Mouse (Mus musculus): ENCODE results near the gene Bhlha9.

The Bhlha9 gene

GRCm38 (mm10) chr11:76671871-76672475 is at the start of gene Bhlha9:
Gene Bhlha9 (plus strand): TSS chr11:76672470.
- peak; percentile 85 for DNase-seq

- DNase-seq = no peak
Measured at GRCm38 (mm10) chr11:76622566-76623205, 49.6 kb upstream of the Bhlha9 start.

GRCm38 (mm10) chr11:76623206-76623961 is 48.9 kb upstream of the Bhlha9 start:
- no peak for DNase-seq

GRCm38 (mm10) chr11:76624071-76624470 is 48.2 kb upstream of the Bhlha9 start:
- no peak for DNase-seq

- DNase-seq = no peak
Measured at GRCm38 (mm10) chr11:76624881-76625280, 47.4 kb upstream of the Bhlha9 start.

GRCm38 (mm10) chr11:76628613-76629012 is 43.7 kb upstream of the Bhlha9 start:
- DNase-seq = no peak

- DNase-seq = no peak
Measured at GRCm38 (mm10) chr11:76630023-76630422, 42.2 kb upstream of the Bhlha9 start.

- no peak for DNase-seq
Measured at GRCm38 (mm10) chr11:76630487-76630886, 41.8 kb upstream of the Bhlha9 start.

- DNase-seq = peak; percentile 78
Measured at GRCm38 (mm10) chr11:76639269-76639985, 32.8 kb upstream of the Bhlha9 start.

- DNase-seq = no peak
Measured at GRCm38 (mm10) chr11:76640231-76640630, 32.0 kb upstream of the Bhlha9 start.

GRCm38 (mm10) chr11:76644257-76644656 is 28.0 kb upstream of the Bhlha9 start:
- no peak for DNase-seq

- no peak for DNase-seq
Measured at GRCm38 (mm10) chr11:76645036-76645435, 27.2 kb upstream of the Bhlha9 start.

GRCm38 (mm10) chr11:76645955-76646354 is 26.3 kb upstream of the Bhlha9 start:
- peak; percentile 94 for DNase-seq

GRCm38 (mm10) chr11:76647062-76647461 is 25.2 kb upstream of the Bhlha9 start:
- peak; percentile 54 for DNase-seq

- peak; percentile 70 for DNase-seq
Measured at GRCm38 (mm10) chr11:76647500-76647899, 24.8 kb upstream of the Bhlha9 start.

GRCm38 (mm10) chr11:76650862-76651560 is 21.3 kb upstream of the Bhlha9 start:
- DNase-seq = no peak

- DNase-seq = no peak
Measured at GRCm38 (mm10) chr11:76652838-76653334, 19.4 kb upstream of the Bhlha9 start.

GRCm38 (mm10) chr11:76655106-76655505 is 17.2 kb upstream of the Bhlha9 start:
- DNase-seq = no peak

GRCm38 (mm10) chr11:76657450-76657970 is 14.8 kb upstream of the Bhlha9 start:
- DNase-seq = no peak

GRCm38 (mm10) chr11:76659138-76659930 is 12.9 kb upstream of the Bhlha9 start:
- no peak for DNase-seq

GRCm38 (mm10) chr11:76661790-76662468 is 10.3 kb upstream of the Bhlha9 start:
- DNase-seq = no peak

Data from cerebellum, adult 9-11 months (tissue).